Mouse (Mus musculus) hindbrain, embryonic 13.5 days (tissue): Measurements from ENCODE around the gene Aplf. TPM values are rescaled to one million over a fixed set of nuclear protein-coding genes. Genes with fewer than 3 reads are reported as not detected.

Experiments used
- ATAC-seq: fragments of 200-750 bp; cut with Nextera tagmentation; 2 replicates; pipeline ENCODE4 v1.8.0; 2017; ENCODE audit warnings: moderate TSS enrichment; ENCODE audit not compliant: low FRiP score
- H3K27ac ChIP-seq: fragments of 300-500 bp; sonication (generic); 2 replicates; pipeline ENCODE4 v1.5.1; 2015; ENCODE audit warnings: inconsistent platforms, mild to moderate bottlenecking, moderate library complexity
- H3K27me3 ChIP-seq: fragments of 300-500 bp; sonication (generic); 2 replicates; pipeline ENCODE4 v1.6.1; 2015; ENCODE audit warnings: mild to moderate bottlenecking, inconsistent platforms
- H3K36me3 ChIP-seq: fragments of 300-500 bp; sonication (generic); 2 replicates; pipeline ENCODE4 v1.6.1; 2015; ENCODE audit warnings: mild to moderate bottlenecking, inconsistent platforms
- H3K4me1 ChIP-seq: fragments of 300-500 bp; sonication (generic); replicated peaks from 2 replicates; pipeline ENCODE4 v1.6.1; 2015; ENCODE audit warnings: inconsistent platforms
- H3K4me2 ChIP-seq: fragments of 300-500 bp; sonication (generic); 2 replicates; pipeline ENCODE4 v1.6.1; 2015; ENCODE audit warnings: inconsistent platforms, mild to moderate bottlenecking, moderate library complexity
- H3K4me3 ChIP-seq: fragments of 300-500 bp; sonication (generic); 2 replicates; pipeline ENCODE4 v1.5.1; 2015; ENCODE audit warnings: mild to moderate bottlenecking, inconsistent platforms
- H3K9ac ChIP-seq: fragments of 300-500 bp; sonication (generic); 2 replicates; pipeline ENCODE4 v1.6.1; 2015; ENCODE audit warnings: mild to moderate bottlenecking, inconsistent platforms
- H3K9me3 ChIP-seq: fragments of 300-500 bp; sonication (generic); 2 replicates; pipeline ENCODE4 v1.6.1; 2016; ENCODE audit warnings: inconsistent platforms
- WGBS: fragments of 180-500 bp; shearing (Covaris S2); methylation state at CpG from one replicate; pipeline ENCODE4 v1.1.7; 2015; 5-methylcytosine and 5-hydroxymethylcytosine counted together
- polyA plus RNA-seq: library from polyadenylated mRNA; unstranded; fragments of >200 nt; fragmentation: Nextera tagmentation; extraction: Ambion mirVana; gene quantifications from 2 replicates; pipeline ENCODE4 v1.2.1, GENCODE M21; 2015

The Aplf gene
- polyA plus RNA-seq, 1 experiment from 2014 or later: 10.0 TPM

DNA sequence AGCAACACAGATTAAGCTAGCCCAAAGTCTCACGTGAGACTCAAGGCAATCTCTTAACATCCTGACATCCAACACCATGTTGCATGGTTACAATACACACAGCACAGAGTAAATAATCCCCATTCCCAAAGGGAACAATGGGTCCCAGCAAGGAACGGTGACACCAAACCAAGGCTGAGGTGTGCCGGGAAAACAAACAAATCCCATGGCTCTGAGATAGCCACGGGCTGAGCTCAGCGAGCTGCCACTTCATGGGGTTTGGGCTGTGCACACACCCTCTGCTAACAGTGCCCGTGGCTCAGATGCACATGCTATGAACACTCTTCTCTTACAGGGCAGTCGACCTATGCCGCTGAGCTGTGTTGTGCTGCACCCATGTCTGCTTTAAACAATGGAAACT, 54.0 kb downstream of the Aplf start:
- no peak for ATAC-seq
- H3K9me3 ChIP-seq: no peaks in the 10 kb centered on the region
- no peak overlapping the region for H3K4me2 ChIP-seq
- H3K27ac ChIP-seq: no peak overlapping the region
- no peak overlapping the region for H3K9ac ChIP-seq
- peaks cover 4% of the 10 kb centered on the region; the same call in 1 of the 2 replicates for H3K4me1 ChIP-seq
- H3K27me3 ChIP-seq: no peaks in the 10 kb centered on the region
- H3K4me3 ChIP-seq: no peak overlapping the region
- 78% methylated on average over 8 of the region's 8 CpGs for WGBS
- no peaks in the 10 kb centered on the region for H3K36me3 ChIP-seq

DNA sequence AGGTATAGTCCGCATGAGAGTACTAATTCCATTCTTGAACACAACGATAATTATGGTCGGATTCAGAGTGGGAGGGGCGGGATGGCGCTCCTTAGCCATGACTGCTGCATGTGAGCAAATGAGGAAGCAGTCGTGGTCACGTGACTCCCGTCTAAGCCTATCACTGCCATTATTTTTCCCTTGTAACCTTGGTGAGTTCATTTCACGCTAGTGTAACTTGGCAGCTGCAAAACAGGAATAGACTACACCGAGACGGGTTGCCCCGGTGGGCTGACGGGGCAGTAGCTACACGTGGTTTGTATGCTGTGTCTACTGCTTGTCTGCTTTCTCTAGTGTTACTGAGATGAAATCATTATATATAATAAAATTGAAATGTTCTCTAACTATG, 56.3 kb downstream of the Aplf start:
- Histone ChIP-seq H3K4me1 (no peaks in the 10 kb centered on the region; the same call in 1 of the 2 replicates), H3K4me2 (no peak overlapping the region), H3K9ac (no peak overlapping the region), H3K4me3 (no peak overlapping the region), H3K27ac (no peak overlapping the region), H3K27me3 (0 out of 2 replicates have a peak, but pooled peaks cover 3% of the 10 kb centered on the region), H3K36me3 (no peaks in the 10 kb centered on the region), H3K9me3 (no peaks in the 10 kb centered on the region)
- 82% methylated on average over 14 of the region's 14 CpGs for WGBS
- no peak for ATAC-seq

DNA sequence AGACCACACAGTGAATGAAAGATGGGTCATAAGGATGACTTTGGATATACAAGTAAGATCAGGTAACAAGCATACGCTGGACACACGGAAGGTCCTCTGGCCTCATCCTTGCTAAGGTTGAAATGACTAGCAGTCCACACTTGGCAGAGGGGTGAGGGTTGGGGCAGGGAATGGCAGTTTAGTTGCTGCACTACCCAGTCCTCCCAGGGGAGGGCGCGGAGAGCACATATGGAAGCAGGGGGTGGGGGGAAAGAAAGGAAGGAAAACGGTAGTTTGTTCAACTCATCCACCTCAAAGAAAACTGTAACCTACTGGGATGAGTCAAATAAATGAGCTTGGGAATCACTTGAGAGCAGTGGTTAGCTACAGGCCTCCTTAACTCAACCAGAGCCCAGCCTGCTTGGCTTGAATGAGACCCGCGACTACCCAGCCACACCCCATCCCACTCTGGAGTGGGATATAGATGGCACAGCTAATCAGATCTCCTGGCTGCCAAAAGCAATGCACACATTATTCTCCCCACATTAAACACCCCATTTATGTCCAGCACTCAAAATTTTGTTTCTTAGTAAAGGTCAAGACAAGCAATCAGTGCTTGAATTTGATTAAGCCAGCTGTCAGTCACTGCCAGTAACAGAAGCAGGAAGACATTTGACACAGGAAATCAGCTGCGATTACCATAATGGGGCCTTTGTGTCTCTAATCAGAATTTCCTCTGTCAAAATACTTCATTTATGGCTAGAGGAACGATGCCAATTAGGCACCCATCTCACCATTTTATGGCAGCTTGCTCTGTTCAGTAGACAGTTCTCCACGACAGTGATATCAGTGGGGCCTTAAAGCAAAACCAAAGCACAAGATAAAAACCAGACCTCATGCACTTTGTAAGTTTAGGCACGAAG, 56.9 kb downstream of the Aplf start:
- Histone ChIP-seq H3K27ac (no peak overlapping the region), H3K9me3 (no peaks in the 10 kb centered on the region), H3K9ac (no peak overlapping the region), H3K36me3 (no peaks in the 10 kb centered on the region), H3K4me2 (0 out of 2 replicates have a peak overlapping the region, but pooled peaks have one; percentile 11), H3K4me1 (no peaks in the 10 kb centered on the region; the same call in 1 of the 2 replicates), H3K27me3 (0 out of 2 replicates have a peak, but pooled peaks cover 3% of the 10 kb centered on the region), H3K4me3 (no peak overlapping the region)
- no peak for ATAC-seq
- WGBS: 61% methylated on average over 11 of the region's 11 CpGs

- H3K4me2 ChIP-seq: no peak overlapping the region
- no peak overlapping the region for H3K4me3 ChIP-seq
- H3K36me3 ChIP-seq: no peaks in the 10 kb centered on the region
- H3K27me3 ChIP-seq: no peaks in the 10 kb centered on the region
- H3K9me3 ChIP-seq: no peaks in the 10 kb centered on the region
- no peak overlapping the region for H3K9ac ChIP-seq
- no peak for ATAC-seq
- H3K4me1 ChIP-seq: peaks cover 5% of the 10 kb centered on the region
- no peak overlapping the region for H3K27ac ChIP-seq
Observed at GRCm38 (mm10) chr6:87599825-87600224, 72.2 kb downstream of the Aplf start.

GRCm38 (mm10) chr6:87597116-87597833, 74.7 kb downstream of the Aplf start:
- 37% methylated on average over 10 of the region's 10 CpGs for WGBS
- H3K4me3 ChIP-seq: no peak overlapping the region
- no peak overlapping the region for H3K4me2 ChIP-seq
- H3K4me1 ChIP-seq: peaks cover 5% of the 10 kb centered on the region
- ATAC-seq: peak; percentile 87
- no peak overlapping the region for H3K9ac ChIP-seq
- no peaks in the 10 kb centered on the region for H3K27me3 ChIP-seq
- no peaks in the 10 kb centered on the region for H3K9me3 ChIP-seq
- no peak overlapping the region; the same call in 1 of the 2 replicates for H3K27ac ChIP-seq
- no peaks in the 10 kb centered on the region for H3K36me3 ChIP-seq

GRCm38 (mm10) chr6:87594188-87594587, 77.8 kb downstream of the Aplf start:
- no peak overlapping the region for H3K4me3 ChIP-seq
- H3K27me3 ChIP-seq: peaks cover 8% of the 10 kb centered on the region
- no peak overlapping the region for H3K27ac ChIP-seq
- ATAC-seq: no peak
- H3K9ac ChIP-seq: no peak overlapping the region
- no peak overlapping the region for H3K4me2 ChIP-seq
- 78% methylated on average over 6 of the region's 6 CpGs for WGBS
- H3K9me3 ChIP-seq: no peaks in the 10 kb centered on the region
- peaks cover 20% of the 10 kb centered on the region for H3K4me1 ChIP-seq
- H3K36me3 ChIP-seq: no peaks in the 10 kb centered on the region

DNA sequence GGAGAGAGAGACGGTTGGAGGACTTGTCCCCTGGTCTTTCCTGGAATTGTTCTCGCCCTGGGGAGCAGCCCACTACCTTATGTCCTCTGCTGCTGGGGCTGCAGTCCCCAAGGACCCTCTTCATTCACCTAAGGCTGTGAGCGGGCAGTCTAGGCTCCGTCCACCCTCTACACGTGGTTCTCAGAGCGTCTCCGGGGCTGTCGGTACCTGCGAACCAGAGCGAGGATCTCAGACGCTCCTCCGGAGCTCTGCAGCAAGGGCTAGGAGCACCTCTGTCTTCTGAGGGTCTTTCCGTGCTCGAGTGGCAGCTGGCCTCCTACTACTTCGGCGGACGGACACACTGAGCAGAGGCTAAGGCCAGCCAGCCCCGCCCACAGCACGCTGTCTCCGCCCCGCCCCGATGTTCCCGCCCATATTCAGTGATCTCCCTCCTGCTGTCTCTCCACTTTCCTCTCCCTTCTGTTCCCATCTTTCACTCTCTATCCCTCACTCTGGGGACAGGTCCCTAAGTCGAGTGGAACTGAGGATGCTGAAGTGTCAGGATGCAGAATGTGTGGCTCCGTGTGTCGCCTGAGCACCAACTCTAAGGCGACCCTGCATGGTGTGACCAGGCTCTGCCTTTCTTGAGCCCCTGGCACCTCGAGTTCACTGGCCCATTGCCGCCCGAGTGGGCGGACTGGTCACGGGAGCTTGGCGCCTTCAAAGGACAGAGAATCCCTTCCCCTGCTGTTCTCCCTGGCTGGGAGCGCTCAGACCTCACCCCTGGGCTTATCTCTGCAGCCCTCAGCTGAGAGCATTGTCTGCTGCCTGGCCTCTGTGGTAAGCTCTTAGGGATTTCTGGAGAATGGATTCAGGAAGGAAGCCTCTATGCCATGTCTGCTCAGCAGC, 81.4 kb downstream of the Aplf start, which contains the start of gene Prokr1:
Gene Prokr1, minus strand, starts transcription at position 350 of the 888 bp plus-strand sequence.
- H3K9ac ChIP-seq: peak within 1 kb of the TSS; percentile 75
- peak within 1 kb of the TSS; percentile 50 for H3K4me3 ChIP-seq
- peaks cover 22% of the 10 kb centered on the region for H3K4me1 ChIP-seq
- H3K9me3 ChIP-seq: no peaks in the 10 kb centered on the region
- peak within 1 kb of the TSS; percentile 83 for H3K4me2 ChIP-seq
- H3K36me3 ChIP-seq: no peaks in the 10 kb centered on the region
- WGBS: 1% methylated on average over 34 of the region's 34 CpGs
- ATAC-seq: peak; percentile 89
- peaks cover 22% of the 10 kb centered on the region for H3K27me3 ChIP-seq
- peak within 1 kb of the TSS; percentile 63 for H3K27ac ChIP-seq

DNA sequence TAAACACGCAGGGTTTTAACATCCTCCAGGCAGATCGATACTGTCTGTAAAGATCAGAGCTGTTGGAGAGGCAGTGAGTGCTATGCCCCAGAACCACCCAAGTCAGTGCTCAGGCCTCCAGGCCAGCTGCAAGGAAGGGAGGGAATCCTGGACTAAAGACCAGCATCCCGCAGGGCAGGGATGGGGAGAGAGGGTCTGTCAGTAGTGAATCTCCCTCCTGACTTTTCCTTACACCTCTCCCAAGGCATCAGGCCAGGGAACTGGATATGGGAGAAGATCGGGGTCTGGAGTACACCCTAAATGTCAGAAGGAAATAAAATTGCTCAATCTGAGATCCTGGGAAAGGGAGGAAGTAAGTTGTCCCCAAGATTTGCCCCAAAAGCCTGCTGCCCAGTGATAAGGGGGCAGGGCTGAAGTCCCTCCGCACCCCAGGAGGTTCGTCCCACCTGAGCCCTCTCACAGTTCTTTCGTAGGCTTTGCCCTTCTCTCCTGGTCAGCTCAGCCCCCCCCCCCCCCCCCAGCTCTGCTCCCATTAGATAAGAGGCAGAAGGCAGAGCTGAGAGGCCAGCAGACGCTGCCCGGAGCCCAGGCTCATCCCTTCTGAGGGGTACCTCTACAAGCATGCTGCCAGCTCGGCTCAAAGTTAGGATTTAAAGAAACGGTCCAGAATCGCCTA, 82.1 kb downstream of the Aplf start:
- Histone ChIP-seq H3K27me3 (peaks cover 22% of the 10 kb centered on the region), H3K27ac (no peak overlapping the region), H3K4me3 (peak overlapping the region; percentile 50), H3K9me3 (no peaks in the 10 kb centered on the region), H3K4me1 (peaks cover 22% of the 10 kb centered on the region), H3K4me2 (peak overlapping the region; percentile 83), H3K36me3 (no peaks in the 10 kb centered on the region), H3K9ac (peak overlapping the region; percentile 75)
- 15% methylated on average over 12 of the region's 12 CpGs for WGBS
- 0 out of 2 replicates have a peak, but pooled peaks have one; percentile 37 for ATAC-seq

GRCm38 (mm10) chr6:87583991-87584390, 88.0 kb downstream of the Aplf start:
- peaks cover 11% of the 10 kb centered on the region; the same call in 1 of the 2 replicates for H3K27me3 ChIP-seq
- 89% methylated on average over 7 of the region's 7 CpGs for WGBS
- H3K4me1 ChIP-seq: peaks cover 7% of the 10 kb centered on the region
- 0 out of 2 replicates have a peak, but pooled peaks cover 7% of the 10 kb centered on the region for H3K36me3 ChIP-seq
- H3K27ac ChIP-seq: no peak overlapping the region
- no peak overlapping the region for H3K4me2 ChIP-seq
- H3K9me3 ChIP-seq: no peaks in the 10 kb centered on the region
- no peak overlapping the region for H3K4me3 ChIP-seq
- no peak for ATAC-seq
- no peak overlapping the region for H3K9ac ChIP-seq

GRCm38 (mm10) chr6:87583183-87583611, 88.8 kb downstream of the Aplf start:
- no peak for ATAC-seq
- 0 out of 2 replicates have a peak, but pooled peaks cover 4% of the 10 kb centered on the region for H3K27me3 ChIP-seq
- no peak overlapping the region for H3K4me2 ChIP-seq
- 0 out of 2 replicates have a peak, but pooled peaks cover 7% of the 10 kb centered on the region for H3K36me3 ChIP-seq
- 96% methylated on average over 1 of the region's 1 CpGs for WGBS
- H3K9ac ChIP-seq: no peak overlapping the region
- no peaks in the 10 kb centered on the region for H3K9me3 ChIP-seq
- H3K4me3 ChIP-seq: no peak overlapping the region
- H3K4me1 ChIP-seq: peaks cover 7% of the 10 kb centered on the region; the same call in 1 of the 2 replicates
- no peak overlapping the region for H3K27ac ChIP-seq

DNA sequence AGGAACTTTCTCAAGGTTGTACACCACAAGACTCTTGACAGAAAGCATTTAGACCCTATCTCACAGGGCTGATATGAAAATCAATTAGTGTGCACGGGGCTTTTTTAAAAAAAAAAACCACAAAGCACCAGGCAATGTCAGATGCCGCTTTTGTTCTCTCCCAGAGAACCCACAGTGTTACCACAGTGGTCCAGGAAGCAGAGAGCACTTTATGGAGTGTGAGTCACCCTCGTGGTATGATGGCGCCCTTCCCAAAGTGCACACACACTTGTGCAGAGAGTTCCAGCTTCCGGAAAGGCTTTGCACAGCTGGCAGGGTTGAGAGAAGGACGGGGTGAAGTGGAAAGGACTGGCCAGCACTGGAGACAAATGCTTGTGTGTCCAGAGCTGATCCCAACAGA, 89.5 kb downstream of the Aplf start:
- WGBS: 82% methylated on average over 6 of the region's 6 CpGs
- Histone ChIP-seq H3K9ac (no peak overlapping the region), H3K4me3 (no peak overlapping the region), H3K36me3 (0 out of 2 replicates have a peak, but pooled peaks cover 7% of the 10 kb centered on the region), H3K4me2 (no peak overlapping the region), H3K4me1 (peaks cover 7% of the 10 kb centered on the region; the same call in 1 of the 2 replicates), H3K9me3 (no peaks in the 10 kb centered on the region), H3K27me3 (0 out of 2 replicates have a peak, but pooled peaks cover 3% of the 10 kb centered on the region), H3K27ac (no peak overlapping the region)
- no peak for ATAC-seq
